Mouse (Mus musculus): ENCODE results near the gene Gadd45b.

Gadd45b gene

DNA sequence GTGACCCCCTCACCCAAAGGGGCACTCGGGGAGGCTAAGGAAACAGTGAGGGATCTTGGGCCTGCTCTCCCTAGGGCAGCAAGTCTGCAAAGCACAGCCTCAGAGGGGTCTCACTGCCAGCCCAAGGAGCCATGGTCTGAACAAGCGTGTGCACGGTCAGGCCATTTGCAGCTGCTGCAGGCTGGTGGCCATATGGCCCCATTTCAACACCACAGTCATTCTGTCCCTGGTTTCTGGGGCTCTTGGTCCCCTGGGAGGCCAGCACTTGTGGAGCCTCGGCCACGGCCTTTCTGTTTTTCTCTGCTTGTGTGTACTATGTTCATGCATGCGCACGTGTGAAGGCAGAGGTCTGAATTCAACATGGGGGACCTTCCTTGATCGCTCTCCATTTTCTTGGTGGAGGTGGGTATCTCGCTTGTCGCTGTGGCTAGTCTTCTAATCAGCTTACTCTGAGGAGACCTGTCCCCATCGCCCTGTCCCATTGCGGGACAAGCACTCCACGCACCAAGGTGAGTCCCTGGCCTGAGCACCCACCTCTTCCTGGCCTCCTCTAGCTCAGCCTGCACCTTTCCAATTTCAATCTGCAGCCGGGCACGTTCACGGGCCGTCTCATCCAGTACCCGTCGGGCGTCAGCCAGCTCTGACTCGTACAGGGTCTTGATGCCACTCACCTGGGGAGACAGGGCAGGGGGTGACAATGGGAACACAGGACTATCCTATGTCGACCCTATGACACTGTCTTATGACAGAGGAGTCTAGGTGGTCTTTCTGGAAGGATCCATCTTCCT is 20.3 kb upstream of the Gadd45b start:
- no peak for DNase-seq (ENCODE audit: low spot score)

DNA sequence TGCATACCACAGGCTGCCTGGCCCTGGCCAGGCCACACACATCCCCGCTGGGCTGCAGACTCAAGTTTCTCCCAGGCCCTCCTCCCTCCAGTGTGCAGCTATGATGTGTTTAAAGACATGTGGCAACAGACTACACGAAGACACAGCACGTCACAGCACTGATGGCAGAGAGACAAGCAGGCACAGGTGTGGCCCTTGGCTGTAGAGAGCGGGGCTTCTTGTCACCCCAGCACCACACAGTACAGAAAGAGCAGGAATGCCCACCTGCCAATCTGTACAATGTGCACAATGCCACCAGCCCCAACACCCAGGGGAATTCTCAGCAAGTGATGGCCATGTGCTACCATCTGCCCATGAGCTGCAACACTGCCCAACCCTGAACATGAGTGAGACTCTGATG is 18.5 kb upstream of the Gadd45b start:
- no peak for DNase-seq (ENCODE audit: low spot score)

DNA sequence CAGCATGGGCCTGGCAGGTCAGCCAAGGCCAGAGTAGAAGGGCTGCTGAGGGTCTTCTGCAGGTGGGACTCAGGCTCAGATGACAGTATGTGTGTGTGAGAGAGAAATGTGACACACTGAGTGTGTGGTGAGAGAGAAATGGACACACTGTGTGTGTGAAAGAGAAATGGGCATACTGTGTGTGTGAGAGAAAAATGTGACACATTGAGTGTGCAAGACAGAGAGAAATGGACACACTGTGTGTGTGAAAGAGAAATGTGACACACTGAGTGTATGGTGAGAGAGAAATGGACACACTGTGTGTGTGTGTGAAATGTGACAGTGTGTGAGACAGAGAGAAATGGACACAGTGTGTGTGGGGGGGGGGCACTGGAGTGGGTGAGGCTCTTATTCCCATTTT is 18.0 kb upstream of the Gadd45b start:
- no peak for DNase-seq (ENCODE audit: low spot score)

DNA sequence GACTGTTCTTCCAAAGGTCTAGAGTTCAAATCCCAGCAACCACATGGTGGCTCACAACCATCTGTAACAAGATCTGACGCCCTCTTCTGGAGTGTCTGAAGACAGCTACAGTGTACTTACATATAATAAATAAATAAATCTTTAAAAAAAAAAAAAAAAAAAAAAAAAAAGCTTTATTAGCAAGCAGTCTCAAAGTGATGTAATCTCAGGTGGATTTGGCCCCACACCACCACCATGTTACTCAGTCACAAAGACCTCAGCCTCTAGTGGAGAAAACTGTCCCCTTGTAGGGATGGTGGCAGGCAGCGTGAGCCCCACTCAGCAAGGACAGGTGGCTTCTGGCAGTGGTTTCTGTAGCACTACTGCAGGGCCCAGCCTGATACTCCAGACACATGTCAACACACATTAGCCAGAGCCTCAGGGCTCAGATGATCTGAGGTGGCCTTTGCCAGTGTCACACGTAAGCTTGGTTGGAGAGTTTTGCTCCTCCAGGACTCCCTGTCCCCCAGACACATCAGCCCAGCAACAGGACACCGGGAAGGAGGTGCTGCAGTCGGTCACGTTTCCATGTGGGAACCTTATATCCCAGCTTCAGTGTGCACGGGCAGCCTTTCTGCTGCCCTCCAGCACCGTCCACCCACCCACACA is 16.4 kb upstream of the Gadd45b start:
- no peak for DNase-seq (ENCODE audit: low spot score)

DNA sequence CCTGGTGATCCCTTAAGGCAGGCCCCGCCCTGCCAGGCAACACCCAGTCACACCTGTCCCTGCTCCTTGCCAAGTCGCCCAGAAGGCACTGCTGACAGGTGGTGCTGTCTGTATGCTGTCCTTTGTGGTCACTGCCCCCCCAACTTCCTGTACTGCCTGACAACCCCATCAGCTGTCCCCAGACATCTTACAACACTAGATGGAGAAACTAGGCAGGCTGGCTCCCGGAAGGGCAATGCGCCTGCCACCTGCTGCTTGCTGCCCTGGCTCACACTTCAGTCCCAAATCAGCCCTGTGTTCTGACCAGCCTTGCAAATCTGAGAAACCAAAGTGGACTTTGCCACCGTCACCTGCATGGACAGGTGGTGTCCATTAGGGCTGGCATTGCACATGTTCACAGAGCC is 15.6 kb upstream of the Gadd45b start:
- DNase-seq (ENCODE audit: low spot score), result no peak

DNA sequence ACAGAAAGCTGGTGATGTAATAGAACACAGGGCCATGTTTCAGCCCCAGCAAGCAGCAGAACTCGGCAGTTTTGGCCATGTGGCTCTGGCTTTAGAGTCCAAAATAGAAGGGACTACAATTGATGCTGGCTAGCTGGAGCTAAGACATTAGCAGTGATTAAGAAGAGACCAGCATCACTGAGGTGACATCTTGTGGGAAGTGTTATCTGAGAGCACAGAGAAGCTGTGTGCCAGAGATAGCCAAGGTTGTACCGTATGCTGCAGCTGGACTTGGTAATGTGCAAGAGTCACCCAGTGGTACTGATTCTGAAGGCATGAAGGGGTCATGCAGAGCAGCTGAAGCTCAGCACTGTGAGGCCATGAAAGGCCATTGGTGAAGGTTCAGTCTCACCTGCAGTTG is 14.6 kb upstream of the Gadd45b start:
- DNase-seq (ENCODE audit: low spot score), result no peak

DNA sequence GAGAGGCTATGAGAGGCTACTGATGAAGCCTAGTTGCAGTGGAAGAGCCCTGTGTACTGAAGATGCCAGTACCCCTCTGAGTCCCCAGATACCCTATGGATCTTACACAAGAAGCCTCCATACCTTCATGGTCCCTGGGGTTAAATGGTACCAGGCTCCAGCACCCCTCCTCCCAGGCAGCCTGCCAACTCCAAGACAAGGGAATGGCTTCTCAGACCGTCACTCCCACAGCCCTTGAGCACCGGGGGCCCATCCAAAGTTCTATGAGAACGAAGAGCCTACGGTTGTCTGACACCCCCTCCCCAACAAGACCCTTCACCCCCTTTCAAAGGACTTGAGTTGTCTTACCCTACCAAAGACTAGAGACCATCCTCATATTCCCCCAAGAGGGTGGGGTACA is 14.1 kb upstream of the Gadd45b start:
- DNase-seq (ENCODE audit: low spot score), result no peak

DNA sequence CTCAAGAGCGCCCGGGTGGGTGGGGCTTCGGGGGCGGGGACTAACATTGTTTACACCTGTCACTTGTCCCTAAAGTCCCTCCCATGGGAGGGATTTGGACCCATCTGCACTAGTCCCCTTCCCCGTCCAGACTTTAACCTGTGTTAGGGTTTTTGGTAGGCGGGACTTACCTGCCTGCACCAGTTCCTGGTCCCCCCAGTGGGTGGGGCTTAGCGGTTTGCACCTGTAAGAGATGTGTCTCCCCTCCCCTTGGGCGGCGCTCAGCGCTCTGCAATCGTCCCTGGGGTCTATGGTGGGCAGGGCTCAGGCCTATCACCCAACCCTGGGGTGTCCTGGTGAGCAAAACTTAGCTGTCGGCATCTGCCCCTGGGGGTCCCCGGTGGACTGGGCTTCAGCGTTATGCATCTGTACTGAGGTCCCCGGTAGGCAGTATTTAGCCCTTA is 12.5 kb upstream of the Gadd45b start:
- DNase-seq (ENCODE audit: low spot score), result no peak

DNA sequence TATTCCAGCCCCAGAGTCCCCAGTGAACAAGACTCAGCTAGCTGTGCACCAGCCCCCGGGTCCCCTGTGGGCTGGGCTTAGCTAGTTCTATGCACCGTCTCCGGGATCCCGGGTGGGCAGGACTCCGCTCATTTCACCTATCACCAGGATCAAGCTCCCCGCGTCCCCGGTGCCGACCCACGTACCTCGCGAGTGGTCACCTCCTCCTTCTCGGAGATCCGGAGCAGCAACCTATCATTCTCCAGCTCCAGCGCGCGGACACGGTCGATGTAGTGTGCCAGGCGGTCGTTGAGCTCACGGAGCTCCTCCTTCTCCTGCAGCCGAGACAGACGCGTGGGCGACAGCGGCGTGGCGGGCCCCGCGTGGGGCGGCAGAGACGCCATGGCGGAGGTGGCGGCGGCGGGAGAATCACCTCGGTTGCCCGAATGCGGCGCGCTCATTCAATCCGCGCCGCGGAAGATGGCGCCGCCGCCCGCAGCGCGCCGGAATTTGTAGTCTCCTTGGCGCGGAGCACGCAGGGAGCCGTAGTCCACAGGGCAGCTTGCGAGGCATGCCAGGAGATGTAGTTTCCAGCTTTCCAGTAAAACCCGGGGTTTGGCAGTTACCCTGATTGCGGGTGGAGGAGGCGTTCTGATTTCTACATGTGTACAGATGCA is 12.0 kb upstream of the Gadd45b start, which contains the start of gene Lmnb2:
TSS of gene Lmnb2 (minus strand) at position 467 of the 656 bp plus-strand sequence.
- peak; percentile 80 for DNase-seq (ENCODE audit: low spot score)

DNA sequence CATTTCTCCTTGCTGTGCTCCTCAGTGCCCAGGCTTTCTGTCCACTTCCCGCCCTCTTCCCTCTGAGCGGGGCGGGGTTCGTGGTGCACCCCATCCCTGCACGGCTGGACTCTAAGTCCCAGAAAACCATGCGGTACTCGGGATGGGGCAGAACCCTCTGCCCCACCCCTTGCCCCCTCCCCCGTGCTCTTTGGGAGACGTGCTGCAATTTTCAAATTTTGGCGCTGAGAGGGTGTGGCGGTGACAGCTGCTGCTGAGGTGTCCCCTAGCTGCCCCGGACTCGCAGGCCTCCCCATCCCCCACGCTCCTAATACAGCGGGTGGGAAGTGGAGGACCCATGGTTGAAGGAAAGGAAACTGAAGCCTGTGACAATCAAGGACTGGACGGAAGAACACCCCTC is 8.0 kb upstream of the Gadd45b start:
- no peak for DNase-seq (ENCODE audit: low spot score)

DNA sequence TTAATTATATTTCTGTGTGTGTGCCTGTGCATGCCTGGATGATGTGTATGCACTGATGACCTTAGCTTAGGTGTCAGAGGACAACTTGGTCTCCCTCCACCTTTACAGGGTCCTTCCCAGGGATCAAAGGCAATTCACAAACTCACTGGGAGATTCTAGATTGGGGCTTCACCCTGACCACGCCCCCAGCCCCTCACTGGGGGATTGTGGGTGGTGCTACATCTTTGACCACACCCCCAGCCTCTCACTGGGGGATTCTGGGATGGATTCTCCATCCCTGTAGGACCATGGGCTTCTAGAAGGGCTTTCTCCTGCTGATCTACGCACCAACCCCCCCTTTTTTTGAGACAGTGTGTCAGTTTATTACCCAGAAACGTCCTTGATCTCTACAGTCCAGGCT is 4.4 kb upstream of the Gadd45b start:
- no peak for DNase-seq (ENCODE audit: low spot score)

DNA sequence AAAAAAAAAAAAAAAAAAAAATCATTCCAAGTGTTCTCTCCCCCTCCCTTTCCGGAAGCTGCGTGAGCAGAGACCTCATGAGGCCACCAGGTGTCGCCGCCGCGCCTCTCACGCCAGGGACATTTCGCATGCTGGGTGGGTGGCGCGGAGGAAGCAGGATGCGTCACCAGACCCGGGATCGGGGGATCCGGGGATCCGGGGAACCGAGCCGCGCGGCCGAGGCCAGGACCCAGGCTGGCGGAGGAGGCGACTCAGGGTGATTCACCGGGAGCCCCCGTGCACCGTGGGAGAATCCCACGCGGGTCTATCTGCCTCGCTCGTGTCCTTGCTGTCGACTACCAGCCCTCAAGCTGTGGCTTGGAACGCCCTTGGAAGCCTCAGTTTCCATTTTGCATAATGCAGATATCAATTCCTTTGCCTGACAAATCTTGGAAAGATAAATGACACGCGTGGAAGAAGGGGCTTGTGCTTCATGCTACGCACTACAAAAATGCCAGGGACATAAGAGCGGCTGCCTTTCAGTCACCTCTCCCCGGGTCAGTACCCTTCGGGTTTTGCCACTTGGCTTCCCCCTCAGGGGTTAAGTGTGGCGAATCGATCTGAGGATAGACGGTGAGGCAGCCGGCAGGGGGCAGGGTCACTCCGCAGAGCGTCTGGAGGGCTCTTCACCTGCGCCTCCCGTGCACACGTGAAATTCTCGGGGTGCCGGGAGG is 1.1 kb upstream of the Gadd45b start:
- DNase-seq (ENCODE audit: low spot score), result peak; percentile 94

DNA sequence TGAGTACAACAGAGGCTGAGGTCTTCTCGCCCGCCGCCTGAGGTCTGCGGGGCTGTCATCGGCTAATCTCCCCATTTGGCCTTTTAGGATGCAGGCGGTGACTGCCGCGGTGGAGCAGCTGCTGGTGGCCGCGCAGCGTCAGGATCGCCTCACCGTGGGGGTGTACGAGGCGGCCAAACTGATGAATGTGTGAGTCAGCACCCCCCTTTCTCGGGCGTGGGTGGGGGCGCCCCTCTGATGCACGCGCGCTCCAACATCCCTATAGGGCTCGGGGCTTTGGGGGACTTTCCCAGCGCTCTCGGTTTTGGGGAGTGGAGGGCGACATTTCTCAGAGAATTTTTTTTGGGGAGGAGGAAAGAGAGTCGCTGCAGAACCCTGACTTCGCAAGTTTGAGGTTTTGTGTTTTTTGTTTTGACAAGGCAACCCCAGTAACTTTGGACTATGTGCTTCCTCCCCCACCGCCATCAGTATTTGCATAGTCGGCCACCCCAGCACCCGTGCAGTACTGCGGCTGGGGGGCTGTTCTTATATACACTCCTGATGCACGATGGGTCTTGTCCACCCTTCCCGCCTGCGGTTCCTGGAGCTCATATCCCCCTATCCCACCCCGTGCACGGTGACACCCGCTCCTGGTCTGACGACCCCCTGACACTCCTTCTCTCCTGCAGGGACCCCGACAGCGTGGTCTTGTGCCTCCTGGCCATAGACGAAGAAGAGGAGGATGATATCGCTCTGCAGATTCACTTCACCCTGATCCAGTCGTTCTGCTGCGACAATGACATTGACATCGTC is 684 bp downstream of the Gadd45b start:
- peak; percentile 68 for DNase-seq (ENCODE audit: low spot score)

DNA sequence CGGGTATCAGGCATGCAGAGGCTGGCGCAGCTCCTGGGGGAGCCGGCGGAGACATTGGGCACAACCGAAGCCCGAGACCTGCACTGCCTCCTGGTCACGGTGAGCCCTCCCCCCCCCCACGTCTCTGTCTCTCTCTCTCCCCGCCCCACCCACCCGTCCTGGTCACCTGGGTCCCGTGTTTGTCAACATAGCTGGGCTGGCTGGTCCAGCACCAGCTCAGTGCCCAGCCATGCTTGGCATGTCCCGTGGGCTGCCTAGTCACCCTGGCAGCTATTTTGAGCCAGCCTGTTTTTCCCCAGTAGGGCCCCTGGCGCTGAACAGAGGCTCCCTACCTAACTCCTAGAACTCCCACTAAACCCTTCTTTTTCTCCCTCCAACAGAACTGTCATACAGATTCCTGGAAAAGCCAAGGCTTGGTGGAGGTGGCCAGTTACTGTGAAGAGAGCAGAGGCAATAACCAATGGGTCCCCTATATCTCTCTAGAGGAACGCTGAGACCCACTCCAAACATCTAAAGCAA is 1.3 kb downstream of the Gadd45b start:
- DNase-seq (ENCODE audit: low spot score), result no peak

DNA sequence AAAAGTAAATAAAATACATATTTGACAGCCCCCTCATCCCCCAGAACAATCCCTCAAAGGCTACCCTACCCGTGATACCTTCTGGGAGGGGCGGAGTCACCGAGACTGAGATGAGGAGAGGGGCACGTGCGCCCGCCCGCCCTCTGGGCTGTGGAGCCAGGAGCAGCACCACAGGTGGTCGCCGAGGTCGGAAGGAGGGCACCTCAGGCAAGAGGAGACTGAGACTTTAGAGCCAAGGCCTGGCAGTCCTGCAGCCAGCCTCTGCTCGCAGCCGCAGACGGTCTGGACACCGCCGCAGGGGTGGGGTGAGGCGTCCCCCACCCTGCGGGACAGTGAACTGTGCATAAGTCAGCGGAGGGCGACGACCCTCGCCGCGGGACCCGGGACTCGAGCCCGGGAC is 1.8 kb downstream of the Gadd45b start:
- no peak for DNase-seq (ENCODE audit: low spot score)

DNA sequence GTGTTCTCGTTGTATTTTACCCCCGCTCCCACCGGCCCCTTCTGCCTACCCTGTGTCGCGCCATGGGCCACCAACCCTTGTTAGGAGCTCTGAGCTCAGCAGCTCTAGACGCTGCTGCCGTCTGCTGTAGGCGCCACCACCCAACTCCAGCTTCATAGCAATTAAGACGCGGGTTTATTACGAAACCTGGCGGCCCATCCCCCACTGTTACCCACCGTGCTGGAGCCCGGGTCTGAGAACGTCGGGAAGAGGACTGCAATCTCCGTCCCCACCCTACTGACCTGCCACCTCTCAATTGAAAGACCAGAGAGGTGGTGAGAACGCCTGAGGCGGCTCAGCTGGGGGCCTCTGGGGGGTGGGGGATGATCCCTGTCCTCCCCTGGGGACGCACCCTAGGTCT is 2.3 kb downstream of the Gadd45b start:
- peak; percentile 73 for DNase-seq (ENCODE audit: low spot score)

DNA sequence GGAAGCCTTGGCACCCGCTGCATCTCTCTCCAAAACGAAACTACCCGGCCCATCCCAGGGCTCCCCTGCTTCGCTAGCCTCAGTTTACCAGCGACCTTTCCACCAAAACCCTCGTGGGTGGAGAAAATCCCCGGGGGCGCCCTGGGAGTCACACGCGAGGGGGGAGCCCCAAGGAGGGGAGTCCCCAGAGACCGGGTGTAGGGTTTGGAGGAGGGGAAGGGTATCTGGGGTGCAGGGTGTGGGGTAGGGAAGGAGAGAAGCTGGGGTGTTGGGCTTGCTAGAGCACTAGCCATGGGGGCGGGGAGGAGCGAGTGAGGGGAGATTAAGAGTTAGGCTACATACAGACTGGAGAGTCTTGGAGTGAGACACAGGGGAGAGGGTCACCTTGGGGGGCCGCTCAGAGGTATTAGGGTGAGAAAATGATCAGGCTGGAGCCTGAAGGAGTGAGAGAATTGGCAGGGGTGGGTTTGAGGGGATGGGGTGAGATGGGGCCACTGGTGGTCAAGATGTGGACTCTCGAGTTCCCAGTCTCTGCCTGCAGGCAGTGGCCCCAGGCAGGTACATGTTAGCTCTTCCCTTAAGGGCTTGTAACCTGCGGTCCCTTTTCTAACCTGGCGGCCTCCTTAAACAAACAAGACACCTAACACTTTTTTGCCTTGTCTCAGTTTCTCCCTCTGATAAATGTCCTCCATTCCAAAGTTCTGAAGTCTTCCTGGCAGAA is 3.0 kb downstream of the Gadd45b start:
- peak; percentile 65 for DNase-seq (ENCODE audit: low spot score)

DNA sequence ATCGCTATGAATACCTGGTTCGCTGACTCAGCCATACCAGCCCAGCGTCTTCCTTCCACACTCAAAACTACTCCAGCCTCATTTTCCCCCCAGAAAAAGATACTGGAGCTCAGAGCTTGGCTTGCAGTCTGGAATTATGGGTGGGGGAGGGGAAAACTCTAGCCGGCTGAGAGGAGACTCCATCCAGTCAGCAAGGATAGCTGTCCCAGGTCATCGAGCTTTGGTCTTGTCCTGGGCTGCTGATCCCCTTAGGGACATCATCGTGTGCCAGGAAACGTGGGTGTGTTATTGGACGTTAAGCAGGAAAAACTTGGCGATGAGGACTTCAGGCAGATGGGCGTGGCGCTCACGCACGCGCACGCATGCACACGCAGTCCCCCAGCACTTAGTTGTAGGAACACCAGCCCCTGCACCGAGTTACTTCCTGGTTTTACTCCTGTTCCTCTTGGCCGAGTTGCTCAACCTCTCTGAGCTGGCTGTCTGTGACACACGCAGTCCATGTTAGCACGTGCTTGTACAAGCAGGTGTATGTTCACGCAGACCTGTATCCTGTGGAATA is 3.6 kb downstream of the Gadd45b start:
- DNase-seq (ENCODE audit: low spot score), result peak; percentile 62

DNA sequence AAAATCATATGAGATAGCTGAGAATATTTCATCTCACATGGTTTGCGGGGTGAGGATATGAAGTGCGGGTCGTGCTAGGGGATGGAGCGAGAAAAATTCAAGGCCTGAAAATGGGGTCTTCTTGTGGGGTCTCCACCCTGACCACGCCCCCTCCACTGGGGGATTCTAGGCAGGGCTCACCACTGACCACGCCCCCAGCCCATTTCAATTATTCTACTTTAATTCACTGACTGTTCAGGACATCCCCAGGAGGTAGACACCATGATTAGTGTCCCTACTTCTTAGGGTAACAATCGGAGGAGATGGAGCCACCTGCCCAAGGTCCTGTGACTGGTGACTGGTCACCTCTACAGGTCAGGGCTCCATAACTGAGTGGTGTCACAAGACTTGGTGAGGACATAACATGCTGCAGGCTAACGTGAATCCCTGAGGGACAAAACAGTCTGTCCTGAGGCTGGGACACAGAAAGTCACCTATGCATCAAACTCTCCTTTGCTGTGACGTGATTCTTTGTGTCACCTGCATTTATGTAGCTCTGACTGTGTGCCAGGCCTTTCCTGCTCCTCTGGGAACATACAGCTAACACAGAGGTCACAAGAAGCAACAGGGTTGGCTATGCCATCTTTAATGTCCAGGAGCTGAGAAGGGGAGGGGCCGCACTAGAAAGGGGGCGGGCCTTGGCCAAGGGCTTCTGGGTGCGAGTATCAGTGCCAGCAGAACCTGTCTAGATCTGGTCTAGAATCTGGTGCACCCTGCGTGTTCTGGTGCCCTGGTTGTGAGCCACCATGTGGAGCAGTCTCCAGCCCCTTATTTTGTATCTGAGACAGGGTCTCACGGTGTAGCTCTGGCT is 4.5 kb downstream of the Gadd45b start:
- DNase-seq (ENCODE audit: low spot score), result peak; percentile 69

Measured in testis, postnatal 10 days (tissue).